Mouse (Mus musculus) midbrain, embryonic 11.5 days (tissue): ENCODE data around the gene Trmt13. TPM values are rescaled to one million over a fixed set of nuclear protein-coding genes. Genes with fewer than 3 reads are reported as not detected.
A peak's percentile ranks its signal among the peaks of the same experiment; 100 is the strongest.

Source experiments
- ATAC-seq: fragments of 200-750 bp; cut with Nextera tagmentation; 2 replicates; pipeline ENCODE4 v1.8.0; 2017; ENCODE audit warnings: moderate TSS enrichment, moderate library complexity; ENCODE audit not compliant: low FRiP score
- DNase-seq: peaks from one replicate; pipeline ENCODE4 v3.0.0; 2015; ENCODE audit warnings: low spot score; ENCODE audit errors: missing footprints
- H3K27ac ChIP-seq: fragments of 300-500 bp; sonication (generic); 2 replicates; pipeline ENCODE4 v1.5.1; 2014; ENCODE audit warnings: low read depth, low read length
- H3K27me3 ChIP-seq: fragments of 300-500 bp; sonication (generic); 2 replicates; pipeline ENCODE4 v1.6.1; 2014; ENCODE audit warnings: mild to moderate bottlenecking, low read length, moderate library complexity, mixed read lengths; ENCODE audit not compliant: control insufficient read depth, insufficient read depth
- H3K36me3 ChIP-seq: fragments of 300-500 bp; sonication (generic); 2 replicates; pipeline ENCODE4 v1.6.1; 2014; ENCODE audit warnings: mild to moderate bottlenecking, low read length, moderate library complexity, mixed read lengths; ENCODE audit not compliant: control insufficient read depth, insufficient read depth
- H3K4me1 ChIP-seq: fragments of 300-500 bp; sonication (generic); 2 replicates; pipeline ENCODE4 v1.6.1; 2014; ENCODE audit warnings: low read length; ENCODE audit not compliant: control insufficient read depth, insufficient read depth
- H3K4me2 ChIP-seq: fragments of 300-500 bp; sonication (generic); 2 replicates; pipeline ENCODE4 v1.6.1; 2014; ENCODE audit warnings: mild to moderate bottlenecking, moderate library complexity
- H3K4me3 ChIP-seq: fragments of 300-500 bp; sonication (generic); 2 replicates; pipeline ENCODE4 v1.5.1; 2014; ENCODE audit warnings: low read depth, low read length
- H3K9ac ChIP-seq: fragments of 300-500 bp; sonication (generic); 2 replicates; pipeline ENCODE4 v1.6.1; 2014; ENCODE audit warnings: low read length
- H3K9me3 ChIP-seq: fragments of 300-500 bp; sonication (generic); 2 replicates; pipeline ENCODE4 v1.6.1; 2016; ENCODE audit warnings: low read length; ENCODE audit not compliant: control insufficient read depth
- WGBS: fragments of 180-500 bp; shearing (Covaris S2); extraction: QIAGEN DNeasy Blood & Tissue Kit; methylation state at CpG from one replicate; pipeline ENCODE4 v1.1.7; 2014; 5-methylcytosine and 5-hydroxymethylcytosine counted together
- polyA plus RNA-seq: library from polyadenylated mRNA; unstranded; fragments of >200 nt; fragmentation: Nextera tagmentation; extraction: Ambion mirVana; gene quantifications from 2 replicates; pipeline ENCODE4 v1.2.1, GENCODE M21; 2014

Gene Trmt13
- polyA plus RNA-seq, 1 experiment from 2014 or later: 23.5 TPM

- Histone ChIP-seq H3K4me3 (no peak overlapping the region), H3K4me1 (no peaks in the 10 kb centered on the region), H3K27me3 (no peaks in the 10 kb centered on the region), H3K36me3 (peaks cover 7% of the 10 kb centered on the region), H3K4me2 (no peak overlapping the region), H3K9me3 (no peaks in the 10 kb centered on the region), H3K27ac (no peak overlapping the region), H3K9ac (no peak overlapping the region)
- DNase-seq: peak; percentile 76
- 89% methylated on average over 8 of the region's 8 CpGs for WGBS
- no peak for ATAC-seq
These were observed 1.1 kb upstream of the Trmt13 start for GRCm38 (mm10) chr3:116615318-116616068.

GRCm38 (mm10) chr3:116604570-116604969 lies 9.8 kb downstream of the Trmt13 start:
- no peak overlapping the region for H3K9ac ChIP-seq
- DNase-seq (no peak), ATAC-seq (no peak)
- H3K4me1 ChIP-seq: no peaks in the 10 kb centered on the region
- H3K4me3 ChIP-seq: no peak overlapping the region
- H3K9me3 ChIP-seq: no peaks in the 10 kb centered on the region
- peaks cover 5% of the 10 kb centered on the region; the same call in 1 of the 2 replicates for H3K36me3 ChIP-seq
- no peaks in the 10 kb centered on the region for H3K27me3 ChIP-seq
- WGBS: 87% methylated on average over 9 of the region's 9 CpGs
- H3K4me2 ChIP-seq: no peak overlapping the region
- no peak overlapping the region for H3K27ac ChIP-seq

- Histone ChIP-seq H3K9me3 (no peaks in the 10 kb centered on the region), H3K9ac (no peak overlapping the region), H3K27ac (no peak overlapping the region), H3K4me2 (no peak overlapping the region), H3K36me3 (no peaks in the 10 kb centered on the region), H3K4me3 (no peak overlapping the region), H3K27me3 (no peaks in the 10 kb centered on the region), H3K4me1 (no peaks in the 10 kb centered on the region)
- no peak for DNase-seq
- ATAC-seq: no peak
- 97% methylated on average over 5 of the region's 5 CpGs for WGBS
These were observed 12.6 kb downstream of the Trmt13 start for GRCm38 (mm10) chr3:116601781-116602180.

DNA sequence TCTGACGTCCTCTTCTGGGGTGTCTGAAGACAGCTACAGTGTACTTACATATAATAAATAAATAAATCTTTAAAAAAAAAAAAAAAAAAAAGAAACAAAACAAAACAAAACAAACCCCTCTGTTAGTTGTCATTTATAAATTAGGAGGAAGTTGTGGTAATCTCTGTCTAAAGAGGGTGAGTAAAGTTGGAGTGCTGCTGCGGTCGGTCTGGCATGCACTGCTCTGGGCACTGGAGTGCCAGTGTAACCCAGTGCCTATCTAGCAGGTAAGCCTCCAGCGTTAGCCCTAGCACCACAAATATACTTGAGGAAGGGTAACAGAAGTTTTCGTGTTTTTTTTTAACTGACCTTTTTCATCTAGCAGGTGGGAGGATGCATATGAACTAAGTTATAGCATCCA lies 13.4 kb downstream of the Trmt13 start:
- no peaks in the 10 kb centered on the region for H3K9me3 ChIP-seq
- no peak for DNase-seq
- no peak overlapping the region for H3K9ac ChIP-seq
- H3K4me1 ChIP-seq: peaks cover 1% of the 10 kb centered on the region
- WGBS: 85% methylated on average over 5 of the region's 5 CpGs
- H3K27me3 ChIP-seq: no peaks in the 10 kb centered on the region
- no peaks in the 10 kb centered on the region for H3K36me3 ChIP-seq
- no peak for ATAC-seq
- H3K4me3 ChIP-seq: no peak overlapping the region
- no peak overlapping the region for H3K27ac ChIP-seq
- H3K4me2 ChIP-seq: no peak overlapping the region

DNA sequence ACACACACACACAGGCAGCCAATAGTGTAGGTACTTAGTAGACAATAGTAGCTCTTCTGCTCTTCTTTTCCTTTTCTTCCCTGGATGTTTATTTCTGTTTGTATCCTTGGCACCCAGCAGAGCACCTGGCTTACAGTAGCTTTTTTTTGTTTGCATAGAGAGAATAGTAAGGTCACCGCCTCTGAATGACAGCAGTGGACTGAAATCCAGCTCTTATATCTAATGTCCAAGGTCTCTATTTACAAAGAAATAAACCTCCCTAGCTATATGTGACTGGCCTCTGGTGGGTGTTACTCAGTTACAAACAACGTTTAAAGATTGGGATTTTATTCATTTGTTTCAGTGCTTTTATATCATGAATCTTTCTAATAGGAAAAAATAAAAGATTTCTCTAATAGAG lies 14.7 kb downstream of the Trmt13 start:
- ATAC-seq (no peak), DNase-seq (no peak)

DNA sequence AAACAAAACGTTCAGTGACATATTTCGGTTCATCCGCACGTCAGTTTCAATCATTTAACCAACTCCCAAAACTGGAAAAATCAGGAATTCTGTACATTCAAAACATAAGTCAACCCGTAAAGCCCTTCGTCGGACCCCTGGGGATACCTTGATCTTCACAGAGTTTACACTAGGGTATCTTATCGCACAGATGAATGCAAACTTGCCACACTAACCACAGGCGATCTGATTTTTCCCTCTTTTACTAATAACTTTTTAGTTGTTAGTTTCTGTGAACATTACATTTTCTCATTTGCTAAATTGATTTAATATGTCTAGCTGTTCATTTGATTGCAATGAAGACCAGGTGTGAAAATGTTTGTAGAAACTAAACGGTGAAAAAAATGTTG lies 18.8 kb downstream of the Trmt13 start:
- Histone ChIP-seq H3K4me3 (peak overlapping the region; percentile 59), H3K36me3 (peaks cover 5% of the 10 kb centered on the region), H3K27me3 (no peaks in the 10 kb centered on the region), H3K27ac (no peak overlapping the region), H3K9ac (peak overlapping the region; percentile 82), H3K9me3 (no peaks in the 10 kb centered on the region), H3K4me2 (peak overlapping the region; percentile 64), H3K4me1 (peaks cover 3% of the 10 kb centered on the region)
- ATAC-seq (no peak), DNase-seq (no peak)
- 11% methylated on average over 10 of the region's 10 CpGs for WGBS

More for the DNA sequence above, 14.7 kb downstream of the Trmt13 start:
- WGBS: 86% methylated on average over 2 of the region's 2 CpGs
- H3K4me1 ChIP-seq: peaks cover 3% of the 10 kb centered on the region
- no peaks in the 10 kb centered on the region for H3K36me3 ChIP-seq
- H3K27me3 ChIP-seq: no peaks in the 10 kb centered on the region
- H3K4me3 ChIP-seq: no peak overlapping the region
- H3K9me3 ChIP-seq: no peaks in the 10 kb centered on the region
- no peak overlapping the region for H3K9ac ChIP-seq
- H3K27ac ChIP-seq: no peak overlapping the region
- H3K4me2 ChIP-seq: no peak overlapping the region

DNA sequence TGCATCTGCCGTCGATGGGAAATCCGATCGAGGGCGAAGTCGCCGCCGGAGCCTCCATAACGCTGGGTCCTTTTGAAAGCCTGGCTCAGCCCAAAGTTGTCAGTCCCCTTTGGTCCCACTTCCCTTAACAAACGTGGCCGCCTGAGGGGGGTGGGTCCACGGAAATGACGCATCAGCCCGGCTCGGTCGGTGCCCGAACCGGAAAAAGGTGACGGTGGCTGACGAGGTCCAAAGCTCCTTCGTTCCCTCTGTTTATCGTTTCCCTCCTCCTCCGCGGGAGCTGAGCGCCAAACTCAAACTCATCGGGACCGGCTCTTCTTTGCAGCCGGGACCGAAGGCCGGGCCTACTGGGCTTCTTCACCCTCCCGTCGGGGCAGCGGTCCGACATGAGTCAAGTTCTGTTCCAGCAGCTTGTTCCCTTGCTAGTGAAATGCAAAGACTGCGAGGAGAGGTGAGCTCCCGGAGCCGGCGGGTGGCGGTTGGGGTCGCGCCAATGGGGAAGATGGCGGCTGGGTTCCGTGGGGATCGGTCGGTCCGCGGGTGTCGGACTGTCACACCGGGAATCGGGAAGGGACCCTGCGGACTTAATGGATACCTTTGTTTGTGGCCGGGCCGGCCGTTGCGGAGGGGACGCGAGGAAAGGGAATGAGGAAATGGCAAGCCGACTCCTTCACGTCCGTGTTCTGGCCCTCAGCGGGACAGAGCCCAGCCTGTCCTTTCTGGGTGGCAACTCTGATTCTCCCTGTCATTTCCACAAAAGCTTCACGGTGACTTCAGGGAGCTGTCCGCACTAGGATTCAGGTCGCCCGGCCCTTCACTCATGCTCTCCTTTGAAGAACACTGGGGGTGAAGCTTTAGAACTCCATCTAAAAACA lies 19.4 kb downstream of the Trmt13 start, which contains the start of gene Sass6:
Sass6 (plus strand) TSS at position 255 of the 875 bp plus-strand sequence.
- ATAC-seq (peak; percentile 98), DNase-seq (peak; percentile 100)
- WGBS: under 1% methylated on average over 65 of the region's 65 CpGs
- H3K36me3 ChIP-seq: peaks cover 5% of the 10 kb centered on the region
- H3K27me3 ChIP-seq: no peaks in the 10 kb centered on the region
- peak within 1 kb of the TSS; percentile 59 for H3K4me3 ChIP-seq
- H3K27ac ChIP-seq: peak within 1 kb of the TSS; percentile 69; the same call in 1 of the 2 replicates
- peaks cover 3% of the 10 kb centered on the region for H3K4me1 ChIP-seq
- no peaks in the 10 kb centered on the region for H3K9me3 ChIP-seq
- peak within 1 kb of the TSS; percentile 82 for H3K9ac ChIP-seq
- H3K4me2 ChIP-seq: peak within 1 kb of the TSS; percentile 64

- peak overlapping the region; percentile 59 for H3K4me3 ChIP-seq
- peak overlapping the region; percentile 69; the same call in 1 of the 2 replicates for H3K27ac ChIP-seq
- no peak for DNase-seq
- 2% methylated on average over 22 of the region's 22 CpGs for WGBS
- peaks cover 12% of the 10 kb centered on the region for H3K36me3 ChIP-seq
- no peaks in the 10 kb centered on the region for H3K27me3 ChIP-seq
- peaks cover 3% of the 10 kb centered on the region for H3K4me1 ChIP-seq
- peak overlapping the region; percentile 43 for H3K4me2 ChIP-seq
- peak; percentile 82 for ATAC-seq
- no peaks in the 10 kb centered on the region for H3K9me3 ChIP-seq
- H3K9ac ChIP-seq: peak overlapping the region; percentile 82
These were observed 20.2 kb downstream of the Trmt13 start for GRCm38 (mm10) chr3:116594076-116594727.
